Mouse (Mus musculus) intestine, embryonic 15.5 days (tissue): ENCODE results near the gene Ext2. TPM values are rescaled to one million over a fixed set of nuclear protein-coding genes. Genes with fewer than 3 reads are reported as not detected.

Experiments
- ATAC-seq: fragments of 200-750 bp; cut with Nextera tagmentation; 2 replicates; pipeline ENCODE4 v1.8.0; 2017; ENCODE audit warnings: moderate TSS enrichment, moderate library complexity
- H3K27ac ChIP-seq: fragments of 300-500 bp; sonication (generic); 2 replicates; pipeline ENCODE4 v1.5.1; 2015; ENCODE audit warnings: mild to moderate bottlenecking, inconsistent platforms
- H3K27me3 ChIP-seq: fragments of 300-500 bp; sonication (generic); replicated peaks from 2 replicates; pipeline ENCODE4 v1.6.1; 2015; ENCODE audit warnings: inconsistent platforms
- H3K36me3 ChIP-seq: fragments of 300-500 bp; sonication (generic); 2 replicates; pipeline ENCODE4 v1.6.1; 2015; ENCODE audit warnings: inconsistent platforms
- H3K4me1 ChIP-seq: fragments of 300-500 bp; sonication (generic); replicated peaks from 2 replicates; pipeline ENCODE4 v1.6.1; 2015; ENCODE audit warnings: inconsistent platforms
- H3K4me2 ChIP-seq: fragments of 300-500 bp; sonication (generic); replicated peaks from 2 replicates; pipeline ENCODE4 v1.6.1; 2015; ENCODE audit warnings: mild to moderate bottlenecking, inconsistent platforms
- H3K4me3 ChIP-seq: fragments of 300-500 bp; sonication (generic); replicated peaks from 2 replicates; pipeline ENCODE4 v1.5.1; 2015; ENCODE audit warnings: inconsistent platforms
- H3K9ac ChIP-seq: fragments of 300-500 bp; sonication (generic); 2 replicates; pipeline ENCODE4 v1.6.1; 2015; ENCODE audit warnings: inconsistent platforms
- H3K9me3 ChIP-seq: fragments of 300-500 bp; sonication (generic); 2 replicates; pipeline ENCODE4 v1.6.1; 2016; ENCODE audit warnings: inconsistent platforms
- WGBS: fragments of 180-500 bp; shearing (Covaris S2); methylation state at CpG from one replicate; pipeline ENCODE4 v1.1.7; 2015; 5-methylcytosine and 5-hydroxymethylcytosine counted together
- polyA plus RNA-seq: library from polyadenylated mRNA; unstranded; fragments of >200 nt; fragmentation: Nextera tagmentation; extraction: Ambion mirVana; gene quantifications from 2 replicates; pipeline ENCODE4 v1.2.1, GENCODE M21; 2015

Gene Ext2
- polyA plus RNA-seq, result 92.9 and 93.6 TPM in 2 replicates

- Histone ChIP-seq H3K4me3 (peak within 1 kb of the TSS; percentile 93), H3K4me2 (peak within 1 kb of the TSS; percentile 76), H3K36me3 (no peaks in the 10 kb centered on the region), H3K27me3 (no peaks in the 10 kb centered on the region), H3K9ac (peak within 1 kb of the TSS; percentile 97), H3K27ac (no peak within 1 kb of the TSS), H3K9me3 (no peaks in the 10 kb centered on the region), H3K4me1 (0 out of 2 replicates have a peak, but pooled peaks cover 6% of the 10 kb centered on the region)
- 1% methylated on average over 66 of the region's 66 CpGs for WGBS
- peak; percentile 95 for ATAC-seq
Measured at GRCm38 (mm10) chr2:93822045-93822749, at the start of gene Ext2. TSS of gene Ext2 (minus strand) at chr2:93822568.

DNA sequence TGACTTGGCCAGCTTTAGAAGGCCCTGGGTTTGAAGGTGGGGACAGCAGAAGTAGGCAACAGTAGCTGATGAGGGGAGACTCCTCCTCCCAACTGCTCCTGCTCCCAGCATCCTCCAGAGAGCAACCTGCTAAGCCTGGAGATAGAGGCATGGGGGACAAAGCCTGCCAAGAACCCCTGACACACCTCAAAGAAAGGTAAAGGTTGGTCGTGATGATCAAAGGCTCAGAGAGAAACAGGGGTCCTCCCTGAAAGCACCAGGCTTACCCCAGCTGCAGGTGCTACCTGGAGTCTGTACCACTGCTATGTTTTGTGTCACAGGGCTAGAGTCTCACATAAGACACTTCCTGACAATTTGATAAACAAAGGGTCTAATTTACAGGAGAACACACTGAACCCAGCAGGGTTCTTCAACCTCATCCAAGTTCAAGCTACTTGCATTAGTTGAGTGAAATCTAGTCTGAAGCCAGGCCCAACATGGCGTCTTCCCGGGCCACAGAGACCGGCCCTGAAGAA, 49.1 kb upstream of the Ext2 start:
- ATAC-seq, result no peak
- 86% methylated on average over 4 of the region's 4 CpGs for WGBS
- Histone ChIP-seq H3K4me3 (no peak overlapping the region), H3K27ac (no peak overlapping the region), H3K9me3 (no peaks in the 10 kb centered on the region), H3K36me3 (no peaks in the 10 kb centered on the region), H3K4me1 (peaks cover 10% of the 10 kb centered on the region; the same call in 1 of the 2 replicates), H3K27me3 (no peaks in the 10 kb centered on the region), H3K4me2 (no peak overlapping the region), H3K9ac (no peak overlapping the region)

GRCm38 (mm10) chr2:93870842-93871241, 48.5 kb upstream of the Ext2 start:
- H3K4me1 ChIP-seq, result peaks cover 10% of the 10 kb centered on the region; the same call in 1 of the 2 replicates
- H3K9ac ChIP-seq, result no peak overlapping the region
- H3K27me3 ChIP-seq, result no peaks in the 10 kb centered on the region
- no peaks in the 10 kb centered on the region for H3K9me3 ChIP-seq
- 38% methylated on average over 4 of the region's 4 CpGs for WGBS
- H3K27ac ChIP-seq, result no peak overlapping the region
- no peak overlapping the region for H3K4me3 ChIP-seq
- peak; percentile 39; the same call in 1 of the 2 replicates for ATAC-seq
- H3K36me3 ChIP-seq, result no peaks in the 10 kb centered on the region
- H3K4me2 ChIP-seq, result no peak overlapping the region

- WGBS, result 64% methylated on average over 7 of the region's 7 CpGs
- Histone ChIP-seq H3K9ac (no peak within 1 kb of the TSS), H3K4me3 (no peak within 1 kb of the TSS), H3K27me3 (no peaks in the 10 kb centered on the region), H3K4me1 (peaks cover 6% of the 10 kb centered on the region; the same call in 1 of the 2 replicates), H3K9me3 (no peaks in the 10 kb centered on the region), H3K36me3 (no peaks in the 10 kb centered on the region), H3K27ac (no peak within 1 kb of the TSS), H3K4me2 (no peak within 1 kb of the TSS)
- ATAC-seq, result no peak
Measured at GRCm38 (mm10) chr2:93869107-93869600, 46.8 kb upstream of the Ext2 start, which contains the start of gene Accsl. TSS of gene Accsl (minus strand) at chr2:93869157.

GRCm38 (mm10) chr2:93868566-93868965, 46.2 kb upstream of the Ext2 start:
- ATAC-seq, result no peak
- WGBS, result 89% methylated on average over 11 of the region's 11 CpGs
- Histone ChIP-seq H3K9ac (no peak overlapping the region), H3K4me3 (no peak overlapping the region), H3K36me3 (no peaks in the 10 kb centered on the region), H3K4me1 (0 out of 2 replicates have a peak, but pooled peaks cover 2% of the 10 kb centered on the region), H3K9me3 (no peaks in the 10 kb centered on the region), H3K27ac (no peak overlapping the region), H3K4me2 (no peak overlapping the region), H3K27me3 (no peaks in the 10 kb centered on the region)

- Histone ChIP-seq H3K4me2 (no peak overlapping the region), H3K27me3 (no peaks in the 10 kb centered on the region), H3K4me3 (no peak overlapping the region), H3K27ac (no peak overlapping the region), H3K9me3 (no peaks in the 10 kb centered on the region), H3K9ac (no peak overlapping the region), H3K36me3 (no peaks in the 10 kb centered on the region), H3K4me1 (no peaks in the 10 kb centered on the region)
- no peak for ATAC-seq
- WGBS, result 80% methylated on average over 4 of the region's 4 CpGs
Measured at GRCm38 (mm10) chr2:93863229-93863628, 40.9 kb upstream of the Ext2 start.

GRCm38 (mm10) chr2:93858845-93859244, 36.5 kb upstream of the Ext2 start:
- no peak for ATAC-seq
- WGBS, result 76% methylated on average over 12 of the region's 12 CpGs
- no peaks in the 10 kb centered on the region for H3K9me3 ChIP-seq
- no peak overlapping the region for H3K27ac ChIP-seq
- H3K4me2 ChIP-seq, result no peak overlapping the region
- H3K4me1 ChIP-seq, result no peaks in the 10 kb centered on the region
- no peaks in the 10 kb centered on the region for H3K36me3 ChIP-seq
- no peak overlapping the region for H3K4me3 ChIP-seq
- no peak overlapping the region for H3K9ac ChIP-seq
- no peaks in the 10 kb centered on the region for H3K27me3 ChIP-seq

DNA sequence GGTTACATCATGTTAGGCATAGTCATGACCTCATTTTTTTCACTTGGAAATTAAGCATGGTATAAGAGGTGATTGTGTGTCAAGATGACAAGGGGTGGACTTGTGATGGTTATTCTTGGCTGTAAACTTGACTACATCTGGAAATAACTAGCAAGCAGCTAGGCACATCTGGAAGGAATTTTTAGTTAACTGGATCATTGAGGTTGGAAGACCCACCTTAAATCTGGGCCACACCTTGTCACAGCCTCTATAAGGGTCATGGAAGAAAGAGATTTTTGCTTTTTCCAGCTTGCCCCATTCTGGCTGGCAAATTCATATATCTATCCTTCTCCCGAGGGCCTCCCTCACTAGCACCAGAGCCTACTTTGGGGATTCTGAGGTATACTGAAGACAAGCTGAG, 28.9 kb upstream of the Ext2 start:
- no peak overlapping the region for H3K9ac ChIP-seq
- H3K4me3 ChIP-seq, result no peak overlapping the region
- no peak overlapping the region for H3K27ac ChIP-seq
- H3K4me1 ChIP-seq, result peaks cover 8% of the 10 kb centered on the region; the same call in 1 of the 2 replicates
- H3K27me3 ChIP-seq, result no peaks in the 10 kb centered on the region
- 97% methylated on average over 1 of the region's 1 CpGs for WGBS
- H3K4me2 ChIP-seq, result no peak overlapping the region
- no peaks in the 10 kb centered on the region for H3K9me3 ChIP-seq
- H3K36me3 ChIP-seq, result no peaks in the 10 kb centered on the region
- ATAC-seq, result no peak

- Histone ChIP-seq H3K4me1 (peaks cover 8% of the 10 kb centered on the region; the same call in 1 of the 2 replicates), H3K9ac (no peak overlapping the region), H3K27ac (no peak overlapping the region; the same call in 1 of the 2 replicates), H3K4me2 (peak overlapping the region; percentile 67), H3K36me3 (no peaks in the 10 kb centered on the region), H3K27me3 (no peaks in the 10 kb centered on the region), H3K4me3 (no peak overlapping the region), H3K9me3 (no peaks in the 10 kb centered on the region)
- 39% methylated on average over 13 of the region's 13 CpGs for WGBS
- no peak for ATAC-seq
Measured at GRCm38 (mm10) chr2:93850317-93850944, 28.1 kb upstream of the Ext2 start.

- no peaks in the 10 kb centered on the region for H3K9me3 ChIP-seq
- peak within 1 kb of the TSS; percentile 57 for H3K9ac ChIP-seq
- under 1% methylated on average over 28 of the region's 28 CpGs for WGBS
- peak within 1 kb of the TSS; percentile 67 for H3K4me2 ChIP-seq
- peaks cover 8% of the 10 kb centered on the region; the same call in 1 of the 2 replicates for H3K4me1 ChIP-seq
- no peaks in the 10 kb centered on the region for H3K36me3 ChIP-seq
- peak within 1 kb of the TSS; percentile 81 for H3K27ac ChIP-seq
- H3K27me3 ChIP-seq, result no peaks in the 10 kb centered on the region
- peak within 1 kb of the TSS; percentile 48 for H3K4me3 ChIP-seq
- peak; percentile 93 for ATAC-seq
Measured at GRCm38 (mm10) chr2:93849505-93850089, 27.2 kb upstream of the Ext2 start, which contains the start of gene Accs. TSS of gene Accs (minus strand) at chr2:93849943.

DNA sequence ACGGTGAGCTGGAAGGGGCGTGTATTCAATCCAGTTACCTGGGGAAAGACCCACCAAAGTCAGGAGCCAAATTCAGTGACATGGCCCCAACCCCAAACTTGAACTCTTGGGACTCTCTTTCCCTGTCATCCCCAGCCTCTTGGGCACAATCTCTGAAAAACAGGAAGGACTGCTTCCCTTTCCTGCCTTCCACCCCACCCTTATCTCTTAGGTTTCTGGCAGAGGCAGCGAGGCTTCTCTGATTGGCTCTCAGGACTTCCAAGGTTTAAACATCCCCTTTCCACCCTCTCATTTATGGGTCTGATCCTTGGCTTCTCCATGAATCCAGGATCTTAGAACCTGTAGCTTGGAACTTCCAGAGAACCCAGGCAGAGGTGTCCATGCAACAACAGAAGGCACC, 19.0 kb upstream of the Ext2 start:
- no peak overlapping the region for H3K4me2 ChIP-seq
- no peaks in the 10 kb centered on the region for H3K9me3 ChIP-seq
- no peaks in the 10 kb centered on the region for H3K27me3 ChIP-seq
- ATAC-seq, result no peak
- no peaks in the 10 kb centered on the region for H3K4me1 ChIP-seq
- 93% methylated on average over 3 of the region's 3 CpGs for WGBS
- peaks cover 18% of the 10 kb centered on the region for H3K36me3 ChIP-seq
- H3K27ac ChIP-seq, result no peak overlapping the region
- no peak overlapping the region for H3K9ac ChIP-seq
- H3K4me3 ChIP-seq, result no peak overlapping the region

DNA sequence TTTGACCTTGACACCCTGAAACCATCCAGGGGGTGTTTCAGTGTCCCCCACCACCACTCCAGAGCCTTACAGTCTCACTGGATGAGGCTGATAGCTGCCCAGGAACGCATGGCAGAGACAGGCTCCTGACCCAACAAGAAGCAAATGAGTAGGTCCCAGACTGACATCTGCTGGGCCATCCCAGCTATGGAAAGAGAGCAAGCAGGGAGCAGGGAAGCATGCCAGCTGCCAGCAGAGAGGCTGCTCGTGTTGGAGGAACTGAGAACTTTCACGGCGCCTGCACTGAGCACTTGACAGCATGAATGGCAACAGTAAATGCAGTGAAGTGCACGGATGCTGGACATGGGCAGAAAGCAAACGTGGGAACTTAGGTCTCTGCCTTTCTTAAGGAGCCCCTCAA, 17.7 kb upstream of the Ext2 start:
- no peaks in the 10 kb centered on the region for H3K4me1 ChIP-seq
- no peak overlapping the region for H3K4me3 ChIP-seq
- no peak overlapping the region for H3K9ac ChIP-seq
- ATAC-seq, result no peak
- H3K27me3 ChIP-seq, result no peaks in the 10 kb centered on the region
- H3K4me2 ChIP-seq, result no peak overlapping the region
- no peaks in the 10 kb centered on the region for H3K9me3 ChIP-seq
- no peak overlapping the region for H3K27ac ChIP-seq
- 85% methylated on average over 6 of the region's 6 CpGs for WGBS
- peaks cover 18% of the 10 kb centered on the region for H3K36me3 ChIP-seq
